In the genomic region with DNA sequence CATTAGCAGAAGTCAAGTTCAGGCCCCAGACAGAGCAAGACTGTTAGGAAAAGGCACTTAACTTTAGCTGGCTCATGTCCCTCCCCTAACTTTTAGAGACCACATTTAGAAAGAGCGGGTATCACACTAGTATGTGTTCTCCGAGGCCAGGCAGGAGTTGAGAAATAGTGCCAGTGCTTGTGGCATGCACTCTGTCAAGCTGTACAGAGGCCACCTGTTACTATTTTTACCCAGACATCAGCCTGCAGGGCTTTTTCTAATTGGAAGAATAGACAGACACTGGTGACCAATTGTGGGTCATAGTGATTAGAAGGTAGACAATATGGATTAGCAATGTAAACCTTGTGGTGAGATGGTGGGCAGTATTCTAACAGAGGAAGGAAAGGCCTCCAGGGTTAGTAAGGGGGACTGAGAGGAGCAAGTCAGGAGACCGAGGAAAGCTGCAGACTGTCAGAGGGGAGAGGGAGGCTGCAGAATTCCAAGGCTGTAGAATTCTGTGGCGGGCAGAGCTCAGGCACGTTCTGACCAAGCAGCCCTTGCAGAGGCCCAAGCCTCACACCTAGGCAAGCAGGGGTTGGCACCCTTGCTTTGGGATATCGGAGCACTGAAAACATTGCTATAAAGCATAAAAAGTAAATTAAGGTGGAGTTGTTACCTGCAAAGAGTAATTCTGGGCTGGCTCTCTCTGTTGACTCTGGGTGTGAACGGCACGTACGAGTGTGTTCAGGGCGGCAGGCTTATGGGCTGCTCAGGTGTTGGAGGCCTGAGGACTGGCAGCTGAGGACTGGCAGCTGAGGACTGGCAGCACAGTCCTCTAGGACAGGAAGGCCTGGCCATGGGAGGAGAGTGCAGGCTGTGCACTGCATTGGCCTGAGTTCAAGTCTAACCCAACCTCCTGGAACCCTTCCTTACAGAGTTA, we compare ENCODE assay signal across 17 mouse cellular contexts. TPM values are rescaled to one million over a fixed set of nuclear protein-coding genes. Genes with fewer than 3 reads are reported as not detected.
A peak's percentile ranks its signal among the peaks of the same experiment; 100 is the strongest.
DNase-seq lines count a peak whose midpoint lies in the region; ATAC-seq and TF ChIP-seq lines count a peak whose summit lies in the region.
"Had no signal": no experiment of that assay in that cellular context is flagged by ENCODE, and none has a peak within 500 bp of the region (broad histone marks: within the 10 kb centered on the region; RNA-seq: fewer than 3 reads in every experiment).

No protein-coding gene starts in this region.

- TF ChIP-seq POLR2A in lung, adult 2 months (IDR thresholded peaks at IDR 0.05; ENCODE audit: borderline replicate concordance, extremely low read depth, low read depth, low read length): no peak

- no peak overlapping the region for H3K4me2 ChIP-seq in lung, embryonic 16.5 days (ENCODE audit: low read depth, low read length)
- peak overlapping the region; percentile 33; the same call in 1 of the 2 replicates for H3K4me2 ChIP-seq in heart, embryonic 12.5 days
- no peak overlapping the region; the same call in 1 of the 2 replicates for H3K4me2 ChIP-seq in stomach, embryonic 16.5 days (ENCODE audit: low read depth, low read length)
- H3K4me2 ChIP-seq: limb, embryonic 15.5 days; neural tube, embryonic 15.5 days had no signal

- 59% methylated on average over 10 of the region's 10 CpGs for WGBS in lung, embryonic 16.5 days
- WGBS in lung, adult 2 months: 78% methylated on average over 10 of the region's 10 CpGs
- WGBS in heart, embryonic 12.5 days: 52% methylated on average over 10 of the region's 10 CpGs
- 48% methylated on average over 10 of the region's 10 CpGs for WGBS in stomach, embryonic 16.5 days

- H3K27ac ChIP-seq in lung, embryonic 16.5 days (ENCODE audit: low read length): peak overlapping the region; percentile 81
- H3K27ac ChIP-seq in heart, embryonic 12.5 days (ENCODE audit: poor library complexity, severe bottlenecking): peak overlapping the region; percentile 96
- peak overlapping the region; percentile 92 for H3K27ac ChIP-seq in stomach, embryonic 16.5 days (ENCODE audit: low read length)
- H3K27ac ChIP-seq: kidney, postnatal 0 days; limb, embryonic 15.5 days; midbrain, embryonic 10.5 days; neural tube, embryonic 15.5 days had no signal

- no peak for DNase-seq in lung, adult 2 months
- DNase-seq in heart, postnatal 4 days: peak; percentile 45
- no peak for DNase-seq in layer of hippocampus, adult 9-10 months (ENCODE audit: low spot score)
- no peak for DNase-seq in right cerebral cortex, postnatal 4 days
- DNase-seq: adrenal gland, postnatal 10 days; cerebellum, adult 9-11 months; gastrocnemius, postnatal 10 days; thymus, postnatal 14 days had no signal

- no peaks in the 10 kb centered on the region; the same call in 1 of the 2 replicates for H3K4me1 ChIP-seq in lung, embryonic 16.5 days (replicated peaks; ENCODE audit: control insufficient read depth, insufficient read depth, low read length)
- no peaks in the 10 kb centered on the region for H3K4me1 ChIP-seq in lung, adult 2 months (ENCODE audit: control insufficient read depth, insufficient read depth, low read length)
- peaks cover 34% of the 10 kb centered on the region for H3K4me1 ChIP-seq in heart, embryonic 12.5 days (replicated peaks)
- H3K4me1 ChIP-seq in stomach, embryonic 16.5 days (ENCODE audit: control insufficient read depth, insufficient read depth, low read length): peaks cover 21% of the 10 kb centered on the region
- H3K4me1 ChIP-seq: midbrain, embryonic 10.5 days; neural tube, embryonic 15.5 days had no signal

- H3K27me3 ChIP-seq in lung, embryonic 16.5 days (ENCODE audit: control insufficient read depth, insufficient read depth, low read depth, low read length): no peaks in the 10 kb centered on the region
- no peaks in the 10 kb centered on the region for H3K27me3 ChIP-seq in heart, embryonic 12.5 days (replicated peaks)
- no peaks in the 10 kb centered on the region for H3K27me3 ChIP-seq in stomach, embryonic 16.5 days (ENCODE audit: control insufficient read depth, insufficient read depth, low read length)
- H3K27me3 ChIP-seq: limb, embryonic 15.5 days; neural tube, embryonic 15.5 days had no signal

- H3K9ac ChIP-seq in lung, embryonic 16.5 days (ENCODE audit: low read length): no peak overlapping the region
- H3K9ac ChIP-seq in heart, embryonic 12.5 days: no peak overlapping the region
- 0 out of 2 replicates have a peak overlapping the region, but pooled peaks have one; percentile 15 for H3K9ac ChIP-seq in stomach, embryonic 16.5 days (ENCODE audit: low read length)
- H3K9ac ChIP-seq: limb, embryonic 15.5 days; neural tube, embryonic 15.5 days had no signal

- no peak overlapping the region for H3K4me3 ChIP-seq in lung, embryonic 16.5 days (ENCODE audit: low read length)
- no peak overlapping the region for H3K4me3 ChIP-seq in lung, adult 2 months (replicated peaks; ENCODE audit: extremely low read depth, low read depth, low read length)
- H3K4me3 ChIP-seq in heart, embryonic 12.5 days: no peak overlapping the region
- H3K4me3 ChIP-seq in stomach, embryonic 16.5 days (replicated peaks; ENCODE audit: low read length): no peak overlapping the region
- H3K4me3 ChIP-seq: limb, embryonic 15.5 days; midbrain, embryonic 10.5 days; neural tube, embryonic 15.5 days had no signal

- ATAC-seq in lung, embryonic 16.5 days (ENCODE audit: low read depth): peak; percentile 83
- ATAC-seq in heart, embryonic 12.5 days (ENCODE audit: insufficient number of reproducible peaks, low FRiP score): peak; percentile 67; the same call in 1 of the 2 replicates
- peak; percentile 80 for ATAC-seq in stomach, embryonic 16.5 days (ENCODE audit: insufficient read depth, low FRiP score)
- ATAC-seq: CD4-positive, CD25-positive, alpha-beta regulatory T cell, adult 4 months; forebrain, embryonic 16.5 days had no signal

- H3K9me3 ChIP-seq in lung, embryonic 16.5 days (ENCODE audit: control insufficient read depth, low read length): no peaks in the 10 kb centered on the region
- no peaks in the 10 kb centered on the region for H3K9me3 ChIP-seq in heart, embryonic 12.5 days (replicated peaks)
- H3K9me3 ChIP-seq in stomach, embryonic 16.5 days (replicated peaks; ENCODE audit: control insufficient read depth, low read length): no peaks in the 10 kb centered on the region
- H3K9me3 ChIP-seq: limb, embryonic 15.5 days; midbrain, embryonic 10.5 days; neural tube, embryonic 15.5 days had no signal

- no peaks in the 10 kb centered on the region for H3K36me3 ChIP-seq in lung, embryonic 16.5 days (ENCODE audit: control insufficient read depth, insufficient read depth, low read length)
- no peaks in the 10 kb centered on the region for H3K36me3 ChIP-seq in heart, embryonic 12.5 days
- H3K36me3 ChIP-seq in stomach, embryonic 16.5 days (ENCODE audit: control insufficient read depth, insufficient read depth, low read length): no peaks in the 10 kb centered on the region
- H3K36me3 ChIP-seq: limb, embryonic 15.5 days; midbrain, embryonic 10.5 days; neural tube, embryonic 15.5 days had no signal

- no peak for TF ChIP-seq CTCF in lung, adult 2 months (IDR thresholded peaks at IDR 0.05; ENCODE audit: insufficient read depth, low read length)

RNA-seq across cellular contexts. Expression of gene Ppif, which starts 6.7 kb away (rescaled TPM):
- polyA plus RNA-seq in lung, embryonic 16.5 days (2015; fragmentation: Nextera tagmentation; extraction: Ambion mirVana): 25.6 and 29.9 TPM in 2 replicates
- polyA plus RNA-seq in lung, adult 2 months (2012; rRNA removed): 28.9 and 32.4 TPM in 2 replicates
- 101 and 104 TPM in 2 replicates for polyA plus RNA-seq in heart, embryonic 12.5 days (2016; fragmentation: Nextera tagmentation; extraction: Ambion mirVana)
- 100 to 1,000 TPM; 188 to 208 TPM for total RNA-seq in heart, postnatal 4 days (2021)
- polyA plus RNA-seq in stomach, embryonic 16.5 days (2015; fragmentation: Nextera tagmentation; extraction: Ambion mirVana): 47.7 and 69.3 TPM in 2 replicates
